ENCODE assay signal across 24 mouse cellular contexts in the genomic region with DNA sequence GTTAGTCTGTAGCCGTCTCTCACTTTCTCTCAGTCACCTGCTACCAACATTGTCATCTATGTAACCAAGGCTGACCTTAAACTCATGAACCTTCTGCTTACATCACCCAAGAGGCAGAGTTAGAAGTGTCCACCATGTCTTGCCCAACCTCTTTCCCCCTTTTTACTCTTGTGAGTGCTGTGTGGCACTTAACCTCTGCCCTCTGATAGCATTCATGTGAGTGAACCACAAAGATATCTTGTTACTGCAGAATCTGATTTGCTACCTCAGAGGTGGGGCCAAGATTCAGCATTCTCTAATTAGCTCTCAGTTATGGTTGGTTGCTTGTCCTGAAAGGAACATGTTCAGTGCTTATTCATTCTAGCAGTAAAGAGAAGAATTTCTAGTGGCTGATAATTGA. TPM values are rescaled to one million over a fixed set of nuclear protein-coding genes. Genes with fewer than 3 reads are reported as not detected.
DNase-seq lines count a peak whose midpoint lies in the region; ATAC-seq and TF ChIP-seq lines count a peak whose summit lies in the region.
"Had no signal": no experiment of that assay in that cellular context is flagged by ENCODE, and none has a peak within 500 bp of the region (broad histone marks: within the 10 kb centered on the region; RNA-seq: fewer than 3 reads in every experiment).

No protein-coding gene starts in this region.

- no peaks in the 10 kb centered on the region for H3K4me1 ChIP-seq in intestine, postnatal 0 days (replicated peaks; ENCODE audit: control insufficient read depth, insufficient read depth, low read length)
- H3K4me1 ChIP-seq in intestine, embryonic 15.5 days (replicated peaks), result peaks cover 10% of the 10 kb centered on the region; the same call in 1 of the 2 replicates

- H3K9ac ChIP-seq in intestine, postnatal 0 days (ENCODE audit: low read depth, low read length), result no peak overlapping the region
- H3K9ac ChIP-seq in intestine, embryonic 15.5 days, result no peak overlapping the region
- H3K9ac ChIP-seq: embryonic facial prominence, embryonic 13.5 days; forebrain, embryonic 12.5 days; hindbrain, embryonic 12.5 days had no signal

- H3K36me3 ChIP-seq in intestine, postnatal 0 days (ENCODE audit: control insufficient read depth, insufficient read depth), result peaks cover 30% of the 10 kb centered on the region
- H3K36me3 ChIP-seq in intestine, embryonic 15.5 days, result peaks cover 10% of the 10 kb centered on the region; the same call in 1 of the 2 replicates

- no peak for TF ChIP-seq CTCF in intestine, postnatal 0 days (IDR thresholded peaks at IDR 0.05; ENCODE audit: low read depth)

- no peaks in the 10 kb centered on the region for H3K27me3 ChIP-seq in intestine, postnatal 0 days (replicated peaks; ENCODE audit: control insufficient read depth, insufficient read depth, low read length)
- H3K27me3 ChIP-seq in intestine, embryonic 15.5 days (replicated peaks), result no peaks in the 10 kb centered on the region
- H3K27me3 ChIP-seq: embryonic facial prominence, embryonic 13.5 days; forebrain, embryonic 12.5 days; hindbrain, embryonic 12.5 days; Patski had no signal

- peak; percentile 62 for ATAC-seq in intestine, postnatal 0 days
- ATAC-seq in intestine, embryonic 15.5 days, result no peak
- peak; percentile 74 for ATAC-seq in megakaryocyte-erythroid progenitor cell, adult 5-6 weeks (replicated peaks; ENCODE audit: low FRiP score, low TSS enrichment, poor library complexity, severe bottlenecking)
- ATAC-seq: activated CD4-positive, CD25-positive, alpha-beta regulatory T cell, adult 4 months; forebrain, embryonic 16.5 days; hindbrain, embryonic 16.5 days; inflammation-experienced regulatory T-cells, adult 6 months; Patski had no signal

- whole genome bisulfite sequencing in intestine, postnatal 0 days, result 66% methylated on average over 1 of the region's 1 CpGs
- 79% methylated on average over 1 of the region's 1 CpGs for WGBS in intestine, embryonic 15.5 days

- H3K4me2 ChIP-seq in intestine, postnatal 0 days (replicated peaks; ENCODE audit: low read depth), result no peak overlapping the region
- no peak overlapping the region for H3K4me2 ChIP-seq in intestine, embryonic 15.5 days (replicated peaks)
- H3K4me2 ChIP-seq: embryonic facial prominence, embryonic 13.5 days; forebrain, embryonic 12.5 days; hindbrain, embryonic 12.5 days had no signal

- no peaks in the 10 kb centered on the region for H3K9me3 ChIP-seq in intestine, postnatal 0 days (ENCODE audit: control insufficient read depth)
- H3K9me3 ChIP-seq in intestine, embryonic 15.5 days, result no peaks in the 10 kb centered on the region
- H3K9me3 ChIP-seq: embryonic facial prominence, embryonic 13.5 days; forebrain, embryonic 12.5 days; heart, embryonic 10.5 days; hindbrain, embryonic 12.5 days had no signal

- H3K4me3 ChIP-seq in intestine, postnatal 0 days (ENCODE audit: low read depth, low read length), result no peak overlapping the region
- no peak overlapping the region for H3K4me3 ChIP-seq in intestine, embryonic 15.5 days (replicated peaks)
- H3K4me3 ChIP-seq: embryonic facial prominence, embryonic 13.5 days; forebrain, embryonic 12.5 days; heart, embryonic 10.5 days; hindbrain, embryonic 12.5 days had no signal

- H3K27ac ChIP-seq in intestine, postnatal 0 days (ENCODE audit: low read depth, low read length), result peak overlapping the region; percentile 62
- no peak overlapping the region for H3K27ac ChIP-seq in intestine, embryonic 15.5 days
- H3K27ac ChIP-seq: embryonic facial prominence, embryonic 13.5 days; forebrain, embryonic 12.5 days; heart, embryonic 10.5 days; hindbrain, embryonic 12.5 days had no signal

- peak; percentile 69 for DNase-seq in 416B (ENCODE audit: low read depth)
- DNase-seq in MEL-GATA-1-ER (ENCODE audit: extremely low read depth, low read depth), result peak; percentile 19
- DNase-seq in right cerebral cortex, adult 2 months (ENCODE audit: low spot score in 2 of 2), result no peak
- DNase-seq in adrenal gland, postnatal 10 days, result no peak
- DNase-seq: adrenal gland, adult 2 months; cerebellum, adult 11-12 months; cerebellum, adult 9-10 months; cerebellum, postnatal 25 days; gastrocnemius, postnatal 10 days; heart, adult 18-20 months; heart, postnatal 10 days; heart, postnatal 4 days had no signal

RNA-seq across cellular contexts. Expression of a gene that starts 5.1 kb away (rescaled TPM):
- 31.5 and 37.2 TPM in 2 replicates for polyA plus RNA-seq in intestine, postnatal 0 days (2015; fragmentation: Nextera tagmentation; extraction: Ambion mirVana)
- polyA plus RNA-seq in intestine, embryonic 15.5 days (2015; fragmentation: Nextera tagmentation; extraction: Ambion mirVana), result 31.9 and 32.2 TPM in 2 replicates
- total RNA-seq in megakaryocyte-erythroid progenitor cell, adult 5-6 weeks (2014; fragmentation: Nextera tagmentation), result 17.0 and 26.6 TPM in 2 replicates
- total RNA-seq in megakaryocyte-erythroid progenitor cell, adult 5-6 weeks (2017), result 13.8 and 21.8 TPM in 2 replicates
- total RNA-seq in adrenal gland, postnatal 10 days (2021), result 10 to 100 TPM; 27.4 to 35.3 TPM

RNA-seq across cellular contexts. Expression of a gene that starts 39.4 kb away (rescaled TPM):
- polyA plus RNA-seq in intestine, postnatal 0 days (2015; fragmentation: Nextera tagmentation; extraction: Ambion mirVana), result not detected in 2 replicates
- polyA plus RNA-seq in intestine, embryonic 15.5 days (2015; fragmentation: Nextera tagmentation; extraction: Ambion mirVana), result 0.14 TPM in 1 of 2 replicates, not detected in the other
- 0.74 and 0.99 TPM in 2 replicates for total RNA-seq in megakaryocyte-erythroid progenitor cell, adult 5-6 weeks (2014; fragmentation: Nextera tagmentation)
- 0.42 TPM in 1 of 2 replicates, not detected in the other for total RNA-seq in megakaryocyte-erythroid progenitor cell, adult 5-6 weeks (2017)
- total RNA-seq in adrenal gland, postnatal 10 days (2021), result 1 to 10 TPM in 1 of 2 experiments, under 1 TPM in 1; 0.90 to 1.2 TPM
- total RNA-seq: heart, adult 18-20 months; heart, postnatal 10 days; heart, postnatal 4 days had no signal
- polyA plus RNA-seq: heart, embryonic 10.5 days had no signal

RNA-seq across cellular contexts. Expression of a gene that starts 47.6 kb away (rescaled TPM):
- polyA plus RNA-seq in intestine, postnatal 0 days (2015; fragmentation: Nextera tagmentation; extraction: Ambion mirVana), result 0.78 and 0.95 TPM in 2 replicates
- 1.7 and 2.3 TPM in 2 replicates for polyA plus RNA-seq in intestine, embryonic 15.5 days (2015; fragmentation: Nextera tagmentation; extraction: Ambion mirVana)
- 0.69 TPM in 1 of 2 replicates, not detected in the other for total RNA-seq in megakaryocyte-erythroid progenitor cell, adult 5-6 weeks (2014; fragmentation: Nextera tagmentation)
- not detected in 2 replicates for total RNA-seq in megakaryocyte-erythroid progenitor cell, adult 5-6 weeks (2017)
- total RNA-seq in adrenal gland, postnatal 10 days (2021), result 1 to 10 TPM; 3.2 to 4.8 TPM

Comparison
In these comparisons a context has a peak if more than half of its experiments do, and no peak if none do; other contexts are left out.
1. DNase-seq: peak in 416B (single experiment) and MEL-GATA-1-ER (single experiment); none in right cerebral cortex, adult 2 months (0 of 2) and adrenal gland, postnatal 10 days (single experiment).